Mouse (Mus musculus) inflammation-experienced regulatory T-cells, adult 16 weeks (primary cell): ENCODE results near the gene Wipi1. TPM values are rescaled to one million over a fixed set of nuclear protein-coding genes. Genes with fewer than 3 reads are reported as not detected.

Source experiments
- polyA plus RNA-seq: library from polyadenylated mRNA; unstranded; fragments of 100-300 nt; shearing (Covaris generic); gene quantifications from one replicate; pipeline ENCODE4 v1.2.1, GENCODE M21; 2017

Gene Wipi1
- 0.54 TPM for polyA plus RNA-seq

GRCm38 (mm10) chr11:109611303-109612149 is at the start of gene Wipi1:
TSS of gene Wipi1 (minus strand) at chr11:109611967.

GRCm38 (mm10) chr11:109649206-109649605 is 37.4 kb upstream of the Wipi1 start, which contains the start of gene Prkar1a:
TSS of gene Prkar1a (plus strand) at chr11:109649405.

Other genes with a start within 250 kb of the Wipi1 start
- 64.4 TPM for gene Gna13, start 249.1 kb downstream of the Wipi1 start, polyA plus RNA-seq
- gene 9930022D16Rik, start 198.1 kb downstream of the Wipi1 start, polyA plus RNA-seq: not detected
- gene Amz2, start 186.0 kb downstream of the Wipi1 start, polyA plus RNA-seq: 41.1 TPM
- 2.5 TPM for gene Arsg, start 138.6 kb downstream of the Wipi1 start, polyA plus RNA-seq
- 21.0 TPM for gene Slc16a6, start 138.4 kb downstream of the Wipi1 start, polyA plus RNA-seq
- 626 TPM for gene Prkar1a, start 37.4 kb upstream of the Wipi1 start, polyA plus RNA-seq
- gene Fam20a, start 110.3 kb upstream of the Wipi1 start, polyA plus RNA-seq: 1.0 TPM
- not detected for gene 1700012B07Rik, start 216.1 kb upstream of the Wipi1 start, polyA plus RNA-seq